Mouse (Mus musculus) bone marrow, adult 2 months (tissue): ENCODE measurements around the gene Tarsl2. TPM values are rescaled to one million over a fixed set of nuclear protein-coding genes. Genes with fewer than 3 reads are reported as not detected.

ENCODE experiments used
- H3K27ac ChIP-seq: fragments of 200-500 bp; 2 replicates; pipeline ENCODE4 v1.5.1; 2012; ENCODE audit warnings: low read depth, mild to moderate bottlenecking, control low read depth, inconsistent platforms, low read length; ENCODE audit not compliant: control insufficient read depth, poor library complexity, insufficient read depth
- H3K4me1 ChIP-seq: fragments of 200-500 bp; 2 replicates; pipeline ENCODE4 v1.6.1; 2011; ENCODE audit warnings: low read length; ENCODE audit not compliant: control insufficient read depth, insufficient read depth
- H3K4me3 ChIP-seq: fragments of 200-500 bp; replicated peaks from 2 replicates; pipeline ENCODE3; 2011; ENCODE audit warnings: mild to moderate bottlenecking, low read depth, low read length, control low read depth; ENCODE audit not compliant: control insufficient read depth
- CTCF ChIP-seq: fragments of 200-500 bp; IDR thresholded peaks from 2 replicates; pipeline ENCODE4 v1.5.1; 2011; ENCODE audit warnings: low read length, control low read depth; ENCODE audit not compliant: control insufficient read depth, insufficient read depth
- POLR2A ChIP-seq: fragments of 200-500 bp; IDR thresholded peaks from 2 replicates; pipeline ENCODE4 v1.6.1; 2011; ENCODE audit warnings: low read depth, mild to moderate bottlenecking, control low read depth, low read length, borderline replicate concordance; ENCODE audit not compliant: control insufficient read depth
- WGBS: fragments of 180-500 bp; shearing (Covaris S2); methylation state at CpG from one replicate; pipeline ENCODE4 v1.1.7; 2018; 5-methylcytosine and 5-hydroxymethylcytosine counted together
- polyA plus RNA-seq: library from polyadenylated mRNA; stranded (reverse); fragments of >200 nt; gene quantifications from 2 replicates; pipeline ENCODE4 v1.2.4, GENCODE M21; 2011; ENCODE audit warnings: low replicate concordance; ENCODE audit not compliant: missing spikeins, insufficient read depth, insufficient read length

The Tarsl2 gene
- polyA plus RNA-seq, 1 experiment, result 6.3 TPM

DNA sequence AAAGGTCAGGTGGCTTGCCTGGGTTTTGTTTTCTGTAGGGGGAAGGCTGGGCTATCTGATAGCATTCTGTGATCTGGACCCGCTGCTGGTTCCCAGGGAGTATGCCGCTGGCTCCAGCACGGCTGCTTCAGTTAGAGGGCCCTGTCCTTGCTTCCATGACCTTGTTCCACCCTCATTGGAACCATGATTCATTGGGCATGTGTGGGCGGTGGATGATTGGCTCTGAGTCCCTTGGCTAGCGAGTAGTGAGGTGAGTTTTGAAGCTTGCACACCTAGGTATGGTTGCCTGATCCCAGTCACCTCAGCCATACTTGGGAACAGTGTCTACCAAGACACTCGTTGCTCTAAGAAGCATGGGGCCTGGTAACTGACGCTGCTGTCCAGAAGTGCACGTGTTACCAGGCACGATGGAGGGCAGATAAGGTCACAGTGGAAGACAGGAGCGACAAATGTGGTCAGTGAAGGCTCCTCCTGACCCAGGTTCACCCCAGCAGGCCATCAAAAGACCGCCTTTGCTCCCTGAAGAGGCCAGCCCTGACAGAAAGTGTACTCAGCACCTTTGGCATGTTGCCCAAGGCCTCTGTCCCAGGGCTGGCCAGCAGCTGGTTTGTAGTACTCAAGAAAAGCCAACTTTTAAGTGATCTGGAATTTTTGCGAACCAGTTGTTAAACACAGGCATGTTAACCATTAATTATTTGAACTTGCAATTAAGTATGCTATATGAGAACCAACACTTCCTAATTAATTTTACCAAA lies 92.8 kb downstream of the Tarsl2 start:
- no peak for TF ChIP-seq CTCF
- TF ChIP-seq POLR2A, result no peak
- Histone ChIP-seq H3K4me3 (no peak overlapping the region), H3K27ac (no peak overlapping the region), H3K4me1 (no peaks in the 10 kb centered on the region)
- 78% methylated on average over 12 of the region's 12 CpGs for WGBS

Other genes starting within 250 kb of the Tarsl2 start
- 1.2 and 16.9 TPM in 2 replicates for gene Tjp1, start 117.1 kb upstream of the Tarsl2 start, polyA plus RNA-seq
- gene Tm2d3, start 46.3 kb downstream of the Tarsl2 start, polyA plus RNA-seq, result 17.0 and 57.9 TPM in 2 replicates
- gene Pcsk6, start 216.8 kb downstream of the Tarsl2 start, polyA plus RNA-seq, result 0.34 and 5.3 TPM in 2 replicates